Mouse (Mus musculus): ENCODE measurements around the gene Slc35e3. TPM values are rescaled to one million over a fixed set of nuclear protein-coding genes. Genes with fewer than 3 reads are reported as not detected.

Gene Slc35e3
- total and polyA plus RNA-seq, 2 experiments from 2014 or later = 23.9 to 24.9 TPM

GRCm38 (mm10) chr10:117728574-117728973 lies 17.6 kb downstream of the Slc35e3 start:
- Histone ChIP-seq H3K9ac (replicated peaks; ENCODE audit: low read length) (no peak overlapping the region), H3K4me2 (ENCODE audit: low read depth, low read length) (no peak overlapping the region), H3K27ac (no peak overlapping the region), H3K4me1 (ENCODE audit: insufficient read depth, low read length) (no peaks in the 10 kb centered on the region), H3K27me3 (ENCODE audit: insufficient read depth, low read length) (no peaks in the 10 kb centered on the region), H3K4me3 (ENCODE audit: low read length) (no peak overlapping the region), H3K36me3 (ENCODE audit: insufficient read depth, low read length) (no peaks in the 10 kb centered on the region), H3K9me3 (ENCODE audit: low read length) (no peaks in the 10 kb centered on the region)
- DNase-seq (ENCODE audit: low spot score) = no peak
- no peak for ATAC-seq
- WGBS = 83% methylated on average over 5 of the region's 5 CpGs
- no peak for TF ChIP-seq CTCF (IDR thresholded peaks at IDR 0.05; ENCODE audit: low read depth)

- Histone ChIP-seq H3K36me3 (ENCODE audit: insufficient read depth, low read length) (no peaks in the 10 kb centered on the region), H3K27ac (no peak overlapping the region), H3K4me3 (ENCODE audit: low read length) (no peak overlapping the region), H3K9me3 (ENCODE audit: low read length) (no peaks in the 10 kb centered on the region), H3K4me1 (ENCODE audit: insufficient read depth, low read length) (no peaks in the 10 kb centered on the region), H3K4me2 (ENCODE audit: low read depth, low read length) (no peak overlapping the region), H3K27me3 (ENCODE audit: insufficient read depth, low read length) (no peaks in the 10 kb centered on the region), H3K9ac (replicated peaks; ENCODE audit: low read length) (no peak overlapping the region)
- DNase-seq (ENCODE audit: low spot score) (no peak), ATAC-seq (no peak)
- WGBS = 84% methylated on average over 9 of the region's 9 CpGs
- TF ChIP-seq CTCF (IDR thresholded peaks at IDR 0.05; ENCODE audit: low read depth) = no peak
These were observed 18.6 kb downstream of the Slc35e3 start for GRCm38 (mm10) chr10:117727518-117728110.

- Histone ChIP-seq H3K4me2 (ENCODE audit: low read depth, low read length) (no peak overlapping the region), H3K4me1 (ENCODE audit: insufficient read depth, low read length) (no peaks in the 10 kb centered on the region), H3K9me3 (ENCODE audit: low read length) (no peaks in the 10 kb centered on the region), H3K36me3 (ENCODE audit: insufficient read depth, low read length) (no peaks in the 10 kb centered on the region), H3K4me3 (ENCODE audit: low read length) (no peak overlapping the region), H3K27me3 (ENCODE audit: insufficient read depth, low read length) (no peaks in the 10 kb centered on the region), H3K27ac (no peak overlapping the region), H3K9ac (replicated peaks; ENCODE audit: low read length) (no peak overlapping the region)
- DNase-seq (ENCODE audit: low spot score) (no peak), ATAC-seq (no peak)
- TF ChIP-seq CTCF (IDR thresholded peaks at IDR 0.05; ENCODE audit: low read depth) = no peak
- WGBS = 95% methylated on average over 4 of the region's 4 CpGs
These were observed 19.2 kb downstream of the Slc35e3 start for GRCm38 (mm10) chr10:117726888-117727385.

- Histone ChIP-seq H3K27ac (no peak overlapping the region), H3K36me3 (ENCODE audit: insufficient read depth, low read length) (no peaks in the 10 kb centered on the region), H3K4me1 (ENCODE audit: insufficient read depth, low read length) (no peaks in the 10 kb centered on the region), H3K4me2 (ENCODE audit: low read depth, low read length) (no peak overlapping the region), H3K4me3 (ENCODE audit: low read length) (no peak overlapping the region), H3K9ac (replicated peaks; ENCODE audit: low read length) (no peak overlapping the region), H3K27me3 (ENCODE audit: insufficient read depth, low read length) (no peaks in the 10 kb centered on the region), H3K9me3 (ENCODE audit: low read length) (no peaks in the 10 kb centered on the region)
- DNase-seq (ENCODE audit: low spot score) (no peak), ATAC-seq (no peak)
- 95% methylated on average over 4 of the region's 4 CpGs for WGBS
- TF ChIP-seq CTCF (IDR thresholded peaks at IDR 0.05; ENCODE audit: low read depth) = no peak
These were observed 19.8 kb downstream of the Slc35e3 start for GRCm38 (mm10) chr10:117726350-117726749.

GRCm38 (mm10) chr10:117725671-117726070 lies 20.5 kb downstream of the Slc35e3 start:
- H3K4me1 ChIP-seq (ENCODE audit: insufficient read depth, low read length) = no peaks in the 10 kb centered on the region
- H3K9me3 ChIP-seq (ENCODE audit: low read length) = no peaks in the 10 kb centered on the region
- H3K4me2 ChIP-seq (ENCODE audit: low read depth, low read length) = no peak overlapping the region
- H3K27me3 ChIP-seq (ENCODE audit: insufficient read depth, low read length) = no peaks in the 10 kb centered on the region
- no peak overlapping the region for H3K4me3 ChIP-seq (ENCODE audit: low read length)
- H3K36me3 ChIP-seq (ENCODE audit: insufficient read depth, low read length) = no peaks in the 10 kb centered on the region
- 80% methylated on average over 7 of the region's 7 CpGs for WGBS
- ATAC-seq (no peak), DNase-seq (ENCODE audit: low spot score) (no peak)
- TF ChIP-seq CTCF (IDR thresholded peaks at IDR 0.05; ENCODE audit: low read depth) = no peak
- no peak overlapping the region for H3K27ac ChIP-seq
- no peak overlapping the region for H3K9ac ChIP-seq (replicated peaks; ENCODE audit: low read length)

- ATAC-seq (no peak), DNase-seq (ENCODE audit: low spot score) (no peak)
- Histone ChIP-seq H3K4me3 (ENCODE audit: low read length) (no peak overlapping the region), H3K27ac (no peak overlapping the region), H3K27me3 (ENCODE audit: insufficient read depth, low read length) (no peaks in the 10 kb centered on the region), H3K36me3 (ENCODE audit: insufficient read depth, low read length) (no peaks in the 10 kb centered on the region), H3K9me3 (ENCODE audit: low read length) (no peaks in the 10 kb centered on the region), H3K9ac (replicated peaks; ENCODE audit: low read length) (no peak overlapping the region), H3K4me2 (ENCODE audit: low read depth, low read length) (no peak overlapping the region), H3K4me1 (ENCODE audit: insufficient read depth, low read length) (no peaks in the 10 kb centered on the region)
- TF ChIP-seq CTCF (IDR thresholded peaks at IDR 0.05; ENCODE audit: low read depth) = no peak
- 95% methylated on average over 3 of the region's 3 CpGs for WGBS
These were observed 21.3 kb downstream of the Slc35e3 start for GRCm38 (mm10) chr10:117724804-117725361.

GRCm38 (mm10) chr10:117724136-117724718 lies 21.9 kb downstream of the Slc35e3 start:
- Histone ChIP-seq H3K27ac (no peak overlapping the region), H3K4me3 (ENCODE audit: low read length) (no peak overlapping the region), H3K4me2 (ENCODE audit: low read depth, low read length) (no peak overlapping the region), H3K27me3 (ENCODE audit: insufficient read depth, low read length) (no peaks in the 10 kb centered on the region), H3K4me1 (ENCODE audit: insufficient read depth, low read length) (no peaks in the 10 kb centered on the region), H3K9ac (replicated peaks; ENCODE audit: low read length) (no peak overlapping the region), H3K36me3 (ENCODE audit: insufficient read depth, low read length) (no peaks in the 10 kb centered on the region), H3K9me3 (ENCODE audit: low read length) (no peaks in the 10 kb centered on the region)
- ATAC-seq = no peak
- TF ChIP-seq CTCF (IDR thresholded peaks at IDR 0.05; ENCODE audit: low read depth) = no peak
- no peak for DNase-seq (ENCODE audit: low spot score)
- 83% methylated on average over 5 of the region's 5 CpGs for WGBS

Measured in hindbrain, postnatal 0 days (tissue).